Mouse (Mus musculus) kidney, postnatal 0 days (tissue): ENCODE data around the gene Ppa1. TPM values are rescaled to one million over a fixed set of nuclear protein-coding genes. Genes with fewer than 3 reads are reported as not detected.
A peak's percentile ranks its signal among the peaks of the same experiment; 100 is the strongest.
"Not testable (repeated sequence)": the region's sequence is repeated elsewhere in the genome, so short reads cannot be mapped to it uniquely, and the experiment has no call there.

Source experiments
- ATAC-seq: fragments of 200-750 bp; cut with Nextera tagmentation; replicated peaks from 2 replicates; pipeline ENCODE4 v1.8.0; 2017; ENCODE audit warnings: low read depth, moderate number of reproducible peaks, moderate TSS enrichment, moderate library complexity; ENCODE audit not compliant: low FRiP score
- DNase-seq: peaks from one replicate; pipeline ENCODE4 v3.0.0-alpha.2; 2016; ENCODE audit warnings: low spot score
- H3K27ac ChIP-seq: fragments of 300-500 bp; sonication (generic); 2 replicates; pipeline ENCODE4 v1.5.1; 2014; ENCODE audit warnings: mild to moderate bottlenecking
- H3K27me3 ChIP-seq: fragments of 300-500 bp; sonication (generic); 2 replicates; pipeline ENCODE4 v1.6.1; 2014; ENCODE audit warnings: low read length, mixed read lengths; ENCODE audit not compliant: insufficient read depth
- H3K36me3 ChIP-seq: fragments of 300-500 bp; sonication (generic); 2 replicates; pipeline ENCODE4 v1.6.1; 2014; ENCODE audit warnings: low read length, mixed read lengths; ENCODE audit not compliant: insufficient read depth
- H3K4me1 ChIP-seq: fragments of 300-500 bp; sonication (generic); replicated peaks from 2 replicates; pipeline ENCODE4 v1.6.1; 2014; ENCODE audit warnings: antibody characterized with exemption, low read length, mixed read lengths; ENCODE audit not compliant: insufficient read depth
- H3K4me2 ChIP-seq: fragments of 300-500 bp; sonication (generic); 2 replicates; pipeline ENCODE4 v1.6.1; 2014; ENCODE audit warnings: mild to moderate bottlenecking, low read length, moderate library complexity, mixed read lengths
- H3K4me3 ChIP-seq: fragments of 300-500 bp; sonication (generic); replicated peaks from 2 replicates; pipeline ENCODE4 v1.5.1; 2014; ENCODE audit warnings: low read depth, low read length
- H3K9ac ChIP-seq: fragments of 300-500 bp; sonication (generic); 2 replicates; pipeline ENCODE4 v1.6.1; 2014; ENCODE audit warnings: low read depth, low read length
- H3K9me3 ChIP-seq: fragments of 300-500 bp; sonication (generic); replicated peaks from 2 replicates; pipeline ENCODE4 v1.6.1; 2016; ENCODE audit warnings: low read length, inconsistent platforms, mixed read lengths
- CTCF ChIP-seq: IDR thresholded peaks from 2 replicates; pipeline ENCODE4 v1.5.1; 2016; ENCODE audit warnings: antibody characterized with exemption, low read depth, mild to moderate bottlenecking, moderate library complexity
- WGBS: fragments of 180-500 bp; shearing (Covaris S2); extraction: QIAGEN DNeasy Blood & Tissue Kit; methylation state at CpG from one replicate; pipeline ENCODE4 v1.1.7; 2014; 5-methylcytosine and 5-hydroxymethylcytosine counted together
- polyA plus RNA-seq: library from polyadenylated mRNA; unstranded; fragments of >200 nt; fragmentation: Nextera tagmentation; extraction: Ambion mirVana; gene quantifications from 2 replicates; pipeline ENCODE4 v1.2.1, GENCODE M21; 2015

Gene Ppa1
- polyA plus RNA-seq, 1 experiment from 2014 or later = 111 TPM

- Histone ChIP-seq H3K4me1 (no peaks in the 10 kb centered on the region), H3K4me3 (no peak overlapping the region), H3K36me3 (no peaks in the 10 kb centered on the region), H3K9me3 (no peaks in the 10 kb centered on the region), H3K9ac (no peak overlapping the region), H3K4me2 (no peak overlapping the region), H3K27ac (no peak overlapping the region), H3K27me3 (no peaks in the 10 kb centered on the region)
- WGBS = 12% methylated on average over 8 of the region's 8 CpGs
- TF ChIP-seq CTCF = peak; percentile 83
- ATAC-seq (no peak), DNase-seq (peak; percentile 68)
These were observed 42.5 kb upstream of the Ppa1 start for GRCm38 (mm10) chr10:61605851-61606250.

GRCm38 (mm10) chr10:61608233-61608632 lies 40.1 kb upstream of the Ppa1 start:
- H3K4me3 ChIP-seq = no peak overlapping the region
- H3K4me1 ChIP-seq = no peaks in the 10 kb centered on the region
- no peaks in the 10 kb centered on the region for H3K9me3 ChIP-seq
- ATAC-seq = no peak
- TF ChIP-seq CTCF = no peak
- no peak overlapping the region for H3K4me2 ChIP-seq
- no peak overlapping the region for H3K9ac ChIP-seq
- no peak for DNase-seq
- no peaks in the 10 kb centered on the region for H3K36me3 ChIP-seq
- no peaks in the 10 kb centered on the region for H3K27me3 ChIP-seq
- no peak overlapping the region for H3K27ac ChIP-seq

- DNase-seq (peak; percentile 23), ATAC-seq (no peak)
- Histone ChIP-seq H3K4me2 (no peak overlapping the region), H3K9me3 (no peaks in the 10 kb centered on the region), H3K9ac (no peak overlapping the region), H3K4me1 (no peaks in the 10 kb centered on the region), H3K36me3 (no peaks in the 10 kb centered on the region), H3K4me3 (no peak overlapping the region), H3K27ac (no peak overlapping the region), H3K27me3 (no peaks in the 10 kb centered on the region)
- 67% methylated on average over 8 of the region's 8 CpGs for WGBS
- peak; percentile 65 for TF ChIP-seq CTCF
These were observed 37.6 kb upstream of the Ppa1 start for GRCm38 (mm10) chr10:61610650-61611235.

- Histone ChIP-seq H3K4me1 (no peaks in the 10 kb centered on the region), H3K9me3 (no peaks in the 10 kb centered on the region), H3K36me3 (no peaks in the 10 kb centered on the region), H3K4me2 (no peak overlapping the region), H3K4me3 (no peak overlapping the region), H3K27me3 (no peaks in the 10 kb centered on the region), H3K9ac (no peak overlapping the region), H3K27ac (no peak overlapping the region)
- ATAC-seq = no peak
- DNase-seq = no peak
- 52% methylated on average over 7 of the region's 7 CpGs for WGBS
- no peak for TF ChIP-seq CTCF
These were observed 34.0 kb upstream of the Ppa1 start for GRCm38 (mm10) chr10:61614311-61614710.

- H3K9ac ChIP-seq = no peak overlapping the region
- no peak overlapping the region for H3K4me2 ChIP-seq
- no peak overlapping the region for H3K4me3 ChIP-seq
- WGBS = 90% methylated on average over 2 of the region's 2 CpGs
- no peak for ATAC-seq
- no peak for TF ChIP-seq CTCF
- DNase-seq = no peak
- no peaks in the 10 kb centered on the region for H3K27me3 ChIP-seq
- H3K36me3 ChIP-seq = no peaks in the 10 kb centered on the region
- H3K27ac ChIP-seq = no peak overlapping the region
- H3K9me3 ChIP-seq = no peaks in the 10 kb centered on the region
- no peaks in the 10 kb centered on the region for H3K4me1 ChIP-seq
These were observed 29.8 kb upstream of the Ppa1 start for GRCm38 (mm10) chr10:61618528-61618927.

- no peak for ATAC-seq
These were observed 26.7 kb upstream of the Ppa1 start for GRCm38 (mm10) chr10:61621681-61622080.

GRCm38 (mm10) chr10:61623874-61624273 lies 24.5 kb upstream of the Ppa1 start:
- H3K27me3 ChIP-seq = peaks cover 13% of the 10 kb centered on the region; the same call in 1 of the 2 replicates
- not testable (repeated sequence) for H3K4me2 ChIP-seq, H3K9me3 ChIP-seq, H3K9ac ChIP-seq, H3K4me3 ChIP-seq, DNase-seq, H3K27ac ChIP-seq, H3K36me3 ChIP-seq, H3K4me1 ChIP-seq, ATAC-seq
- TF ChIP-seq CTCF = peak; percentile 41; the same call in 1 of the 2 replicates
- WGBS = 79% methylated on average over 3 of the region's 3 CpGs

More at GRCm38 (mm10) chr10:61621681-61622080, 26.7 kb upstream of the Ppa1 start:
- no peak for DNase-seq
- Histone ChIP-seq H3K36me3 (no peaks in the 10 kb centered on the region), H3K4me1 (peaks cover 9% of the 10 kb centered on the region; the same call in 1 of the 2 replicates), H3K27ac (no peak overlapping the region), H3K4me2 (no peak overlapping the region), H3K9ac (no peak overlapping the region), H3K4me3 (no peak overlapping the region), H3K9me3 (no peaks in the 10 kb centered on the region), H3K27me3 (peaks cover 13% of the 10 kb centered on the region; the same call in 1 of the 2 replicates)
- WGBS = 63% methylated on average over 9 of the region's 9 CpGs
- TF ChIP-seq CTCF = no peak
